Mouse (Mus musculus) spleen, postnatal 0 days (tissue): ENCODE data around the gene Gm13871. TPM values are rescaled to one million over a fixed set of nuclear protein-coding genes. Genes with fewer than 3 reads are reported as not detected.

Experiments used
- polyA plus RNA-seq: library from polyadenylated mRNA; unstranded; fragments of >200 nt; fragmentation: Nextera tagmentation; extraction: Ambion mirVana; gene quantifications from 2 replicates; pipeline ENCODE4 v1.2.1, GENCODE M21; 2015

Gene Gm13871
- not detected in 2 replicates for polyA plus RNA-seq

GRCm38 (mm10) chr4:73905853-73906252 lies at the start of gene Gm13871:
TSS of gene Gm13871 (minus strand) at chr4:73905953.

GRCm38 (mm10) chr4:73950375-73950896 lies 44.7 kb upstream of the Gm13871 start, which contains the start of gene 2310002L09Rik:
TSS of gene 2310002L09Rik (minus strand) at chr4:73950846.

GRCm38 (mm10) chr4:73920660-73921059 lies 14.9 kb upstream of the Gm13871 start, which contains the start of gene Gm11756:
TSS of gene Gm11756 (minus strand) at chr4:73920760.

GRCm38 (mm10) chr4:73891012-73891411 lies 14.7 kb downstream of the Gm13871 start, which contains the start of gene Gm11757:
TSS of gene Gm11757 (minus strand) at chr4:73891112.

GRCm38 (mm10) chr4:73876166-73876565 lies 29.6 kb downstream of the Gm13871 start, which contains the start of gene Gm11758:
TSS of gene Gm11758 (minus strand) at chr4:73876266.

Other genes with a start within 250 kb of the Gm13871 start
- not detected in 2 replicates for gene Gm11239, start 237.6 kb downstream of the Gm13871 start, polyA plus RNA-seq
- not detected in 2 replicates for gene Gm428, start 222.4 kb downstream of the Gm13871 start, polyA plus RNA-seq
- 0.05 and 0.22 TPM in 2 replicates for gene Rasef, start 115.0 kb downstream of the Gm13871 start, polyA plus RNA-seq
- not detected in 2 replicates for gene Gm11758, start 29.7 kb downstream of the Gm13871 start, polyA plus RNA-seq
- gene Gm11757, start 14.8 kb downstream of the Gm13871 start, polyA plus RNA-seq = not detected in 2 replicates
- gene Gm11756, start 14.8 kb upstream of the Gm13871 start, polyA plus RNA-seq = not detected in 2 replicates
- gene 2310002L09Rik, start 44.9 kb upstream of the Gm13871 start, polyA plus RNA-seq = not detected in 2 replicates
- gene Frmd3, start 107.5 kb upstream of the Gm13871 start, polyA plus RNA-seq = 0.28 and 0.44 TPM in 2 replicates